Mouse (Mus musculus): ENCODE measurements around the gene Pgap3. TPM values are rescaled to one million over a fixed set of nuclear protein-coding genes. Genes with fewer than 3 reads are reported as not detected.
A peak's percentile ranks its signal among the peaks of the same experiment; 100 is the strongest.
"Not testable (repeated sequence)": the region's sequence is repeated elsewhere in the genome, so short reads cannot be mapped to it uniquely, and the experiment has no call there.

Gene Pgap3
- polyA plus RNA-seq, 1 experiment from 2014 or later, result 6.9 TPM

GRCm38 (mm10) chr11:98386596-98386995 lies 13.7 kb downstream of the Pgap3 start:
- no peak overlapping the region for H3K4me3 ChIP-seq (replicated peaks; ENCODE audit: low read length)
- H3K9me3 ChIP-seq (ENCODE audit: control insufficient read depth, low read length), result no peaks in the 10 kb centered on the region
- no peak for ATAC-seq (ENCODE audit: low FRiP score)
- WGBS, result 17% methylated on average over 24 of the region's 24 CpGs
- peak; percentile 26 for DNase-seq (ENCODE audit: low spot score)
- H3K9ac ChIP-seq, result no peak overlapping the region
- no peaks in the 10 kb centered on the region for H3K4me1 ChIP-seq (replicated peaks; ENCODE audit: control insufficient read depth, insufficient read depth, low read length)
- H3K27me3 ChIP-seq (ENCODE audit: control insufficient read depth, insufficient read depth, low read length), result peaks cover 21% of the 10 kb centered on the region; the same call in 1 of the 2 replicates
- 0 out of 2 replicates have a peak overlapping the region, but pooled peaks have one; percentile 16 for H3K4me2 ChIP-seq (replicated peaks)
- no peaks in the 10 kb centered on the region for H3K36me3 ChIP-seq (replicated peaks; ENCODE audit: control insufficient read depth, insufficient read depth)
- no peak overlapping the region for H3K27ac ChIP-seq

GRCm38 (mm10) chr11:98385638-98386585 lies 14.4 kb downstream of the Pgap3 start, which contains the start of gene Pnmt:
Pnmt (plus strand) TSS chr11:98386450.
- Histone ChIP-seq H3K4me1 (replicated peaks; ENCODE audit: control insufficient read depth, insufficient read depth, low read length) (no peaks in the 10 kb centered on the region), H3K9ac (no peak within 1 kb of the TSS), H3K27me3 (ENCODE audit: control insufficient read depth, insufficient read depth, low read length) (peaks cover 21% of the 10 kb centered on the region; the same call in 1 of the 2 replicates), H3K4me2 (replicated peaks) (0 out of 2 replicates have a peak within 1 kb of the TSS, but pooled peaks have one; percentile 16), H3K36me3 (replicated peaks; ENCODE audit: control insufficient read depth, insufficient read depth) (0 out of 2 replicates have a peak, but pooled peaks cover under 1% of the 10 kb centered on the region), H3K4me3 (replicated peaks; ENCODE audit: low read length) (no peak within 1 kb of the TSS), H3K27ac (no peak within 1 kb of the TSS), H3K9me3 (ENCODE audit: control insufficient read depth, low read length) (no peaks in the 10 kb centered on the region)
- no peak for ATAC-seq (ENCODE audit: low FRiP score)
- no peak for DNase-seq (ENCODE audit: low spot score)
- WGBS, result 56% methylated on average over 25 of the region's 25 CpGs

- H3K27ac ChIP-seq, result no peak overlapping the region
- H3K9ac ChIP-seq, result no peak overlapping the region
- WGBS, result 71% methylated on average over 8 of the region's 8 CpGs
- no peak for DNase-seq (ENCODE audit: low spot score)
- H3K36me3 ChIP-seq (replicated peaks; ENCODE audit: control insufficient read depth, insufficient read depth), result peaks cover 8% of the 10 kb centered on the region
- H3K4me2 ChIP-seq (replicated peaks), result no peak overlapping the region
- no peaks in the 10 kb centered on the region for H3K4me1 ChIP-seq (replicated peaks; ENCODE audit: control insufficient read depth, insufficient read depth, low read length)
- H3K9me3 ChIP-seq (ENCODE audit: control insufficient read depth, low read length), result no peaks in the 10 kb centered on the region
- H3K27me3 ChIP-seq (ENCODE audit: control insufficient read depth, insufficient read depth, low read length), result peaks cover 21% of the 10 kb centered on the region; the same call in 1 of the 2 replicates
- no peak for ATAC-seq (ENCODE audit: low FRiP score)
- H3K4me3 ChIP-seq (replicated peaks; ENCODE audit: low read length), result no peak overlapping the region
These were observed 15.3 kb downstream of the Pgap3 start for GRCm38 (mm10) chr11:98384721-98385637.

- H3K9ac ChIP-seq, result no peak overlapping the region
- no peaks in the 10 kb centered on the region for H3K9me3 ChIP-seq (ENCODE audit: control insufficient read depth, low read length)
- no peak overlapping the region for H3K4me2 ChIP-seq (replicated peaks)
- DNase-seq (ENCODE audit: low spot score) (no peak), ATAC-seq (ENCODE audit: low FRiP score) (no peak)
- H3K27ac ChIP-seq, result no peak overlapping the region
- no peaks in the 10 kb centered on the region for H3K4me1 ChIP-seq (replicated peaks; ENCODE audit: control insufficient read depth, insufficient read depth, low read length)
- H3K27me3 ChIP-seq (ENCODE audit: control insufficient read depth, insufficient read depth, low read length), result peaks cover 21% of the 10 kb centered on the region; the same call in 1 of the 2 replicates
- H3K36me3 ChIP-seq (replicated peaks; ENCODE audit: control insufficient read depth, insufficient read depth), result peaks cover 16% of the 10 kb centered on the region
- WGBS, result 75% methylated on average over 20 of the region's 20 CpGs
- no peak overlapping the region for H3K4me3 ChIP-seq (replicated peaks; ENCODE audit: low read length)
These were observed 16.1 kb downstream of the Pgap3 start for GRCm38 (mm10) chr11:98384216-98384615.

- Histone ChIP-seq H3K4me2 (replicated peaks) (no peak within 1 kb of the TSS), H3K27ac (no peak within 1 kb of the TSS), H3K36me3 (replicated peaks; ENCODE audit: control insufficient read depth, insufficient read depth) (peaks cover 24% of the 10 kb centered on the region), H3K4me1 (replicated peaks; ENCODE audit: control insufficient read depth, insufficient read depth, low read length) (no peaks in the 10 kb centered on the region), H3K27me3 (ENCODE audit: control insufficient read depth, insufficient read depth, low read length) (peaks cover 17% of the 10 kb centered on the region; the same call in 1 of the 2 replicates), H3K9me3 (ENCODE audit: control insufficient read depth, low read length) (no peaks in the 10 kb centered on the region), H3K4me3 (replicated peaks; ENCODE audit: low read length) (no peak within 1 kb of the TSS), H3K9ac (no peak within 1 kb of the TSS)
- DNase-seq (ENCODE audit: low spot score) (no peak), ATAC-seq (ENCODE audit: low FRiP score) (no peak)
- WGBS, result 69% methylated on average over 14 of the region's 14 CpGs
These were observed 16.8 kb downstream of the Pgap3 start, which contains the start of gene Tcap for GRCm38 (mm10) chr11:98383261-98384030. Tcap (plus strand) TSS chr11:98383811.

- not testable (repeated sequence) for H3K27me3 ChIP-seq (ENCODE audit: control insufficient read depth, insufficient read depth, low read length); DNase-seq (ENCODE audit: low spot score); H3K27ac ChIP-seq; ATAC-seq (ENCODE audit: low FRiP score); H3K4me2 ChIP-seq (replicated peaks); H3K4me1 ChIP-seq (replicated peaks; ENCODE audit: control insufficient read depth, insufficient read depth, low read length); H3K9me3 ChIP-seq (ENCODE audit: control insufficient read depth, low read length); H3K9ac ChIP-seq; H3K4me3 ChIP-seq (replicated peaks; ENCODE audit: low read length)
- H3K36me3 ChIP-seq (replicated peaks; ENCODE audit: control insufficient read depth, insufficient read depth), result peaks cover 34% of the 10 kb centered on the region
- 51% methylated on average over 2 of the region's 2 CpGs for WGBS
These were observed 17.9 kb downstream of the Pgap3 start for GRCm38 (mm10) chr11:98382405-98382804.

GRCm38 (mm10) chr11:98381651-98382050 lies 18.6 kb downstream of the Pgap3 start:
- Histone ChIP-seq H3K27me3 (ENCODE audit: control insufficient read depth, insufficient read depth, low read length) (0 out of 2 replicates have a peak, but pooled peaks cover 1% of the 10 kb centered on the region), H3K36me3 (replicated peaks; ENCODE audit: control insufficient read depth, insufficient read depth) (peaks cover 41% of the 10 kb centered on the region), H3K9ac (no peak overlapping the region), H3K4me1 (replicated peaks; ENCODE audit: control insufficient read depth, insufficient read depth, low read length) (no peaks in the 10 kb centered on the region), H3K4me2 (replicated peaks) (no peak overlapping the region), H3K4me3 (replicated peaks; ENCODE audit: low read length) (no peak overlapping the region), H3K27ac (no peak overlapping the region), H3K9me3 (ENCODE audit: control insufficient read depth, low read length) (no peaks in the 10 kb centered on the region)
- ATAC-seq (ENCODE audit: low FRiP score) (no peak), DNase-seq (ENCODE audit: low spot score) (no peak)
- 90% methylated on average over 2 of the region's 2 CpGs for WGBS

GRCm38 (mm10) chr11:98380106-98380505 lies 20.2 kb downstream of the Pgap3 start:
- Histone ChIP-seq H3K4me1 (replicated peaks; ENCODE audit: control insufficient read depth, insufficient read depth, low read length) (no peaks in the 10 kb centered on the region), H3K27ac (no peak overlapping the region), H3K27me3 (ENCODE audit: control insufficient read depth, insufficient read depth, low read length) (no peaks in the 10 kb centered on the region), H3K9me3 (ENCODE audit: control insufficient read depth, low read length) (no peaks in the 10 kb centered on the region), H3K4me2 (replicated peaks) (no peak overlapping the region), H3K36me3 (replicated peaks; ENCODE audit: control insufficient read depth, insufficient read depth) (peaks cover 57% of the 10 kb centered on the region), H3K4me3 (replicated peaks; ENCODE audit: low read length) (no peak overlapping the region), H3K9ac (no peak overlapping the region)
- 81% methylated on average over 6 of the region's 6 CpGs for whole genome bisulfite sequencing
- no peak for ATAC-seq (ENCODE audit: low FRiP score)
- DNase-seq (ENCODE audit: low spot score), result peak; percentile 59
